Mouse (Mus musculus) heart, postnatal 0 days (tissue): ENCODE results near the gene Wnk2.

Experiments used
- CTCF ChIP-seq: IDR thresholded peaks from 2 replicates; pipeline ENCODE4 v1.5.1; 2016; ENCODE audit warnings: antibody characterized with exemption, control low read depth, low read depth
- EP300 ChIP-seq: IDR thresholded peaks from 2 replicates; pipeline ENCODE4 v1.6.1; 2016; ENCODE audit warnings: antibody characterized with exemption, low read depth

DNA sequence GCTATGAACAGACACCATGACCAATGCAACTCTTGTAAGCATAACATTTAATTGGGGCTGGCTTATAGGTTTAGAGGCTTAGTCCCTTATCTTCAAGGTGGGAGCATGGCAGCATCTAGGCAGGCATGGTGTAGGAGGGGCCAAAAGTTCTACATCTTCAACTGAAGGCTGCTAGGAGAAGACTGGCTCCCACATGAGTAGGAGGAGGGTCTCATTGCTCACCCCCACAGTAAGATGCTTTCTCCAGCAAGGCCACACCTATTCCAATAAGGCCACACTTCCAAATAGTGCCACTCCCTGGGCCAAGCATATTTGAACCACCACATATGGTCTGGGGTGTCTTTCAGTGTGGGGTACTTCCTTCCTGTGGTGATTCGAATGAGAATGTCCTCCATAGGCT lies 130.4 kb downstream of the Wnk2 start:
- no peak for TF ChIP-seq CTCF
- no peak for TF ChIP-seq EP300
